Mouse (Mus musculus) liver, embryonic 14.5 days (tissue): ENCODE measurements around the gene Pole2.

Source experiments
- CTCF ChIP-seq: IDR thresholded peaks from 2 replicates; pipeline ENCODE4 v1.5.1; 2016; ENCODE audit warnings: antibody characterized with exemption, low read depth, control low read depth
- EP300 ChIP-seq: IDR thresholded peaks from 2 replicates; pipeline ENCODE4 v1.6.1; 2016; ENCODE audit warnings: antibody characterized with exemption, low read depth

- TF ChIP-seq EP300 (no peak), CTCF (no peak)
These were observed 52.0 kb downstream of the Pole2 start for GRCm38 (mm10) chr12:69175975-69176374.
